Mouse (Mus musculus) cerebellum, adult 2 months (tissue): Measurements from ENCODE around the gene Jmy. TPM values are rescaled to one million over a fixed set of nuclear protein-coding genes. Genes with fewer than 3 reads are reported as not detected.

Source experiments
- DNase-seq, 2 experiments: peaks; one replicate each; pipeline ENCODE4 v3.0.0; 2021
- H3K27ac ChIP-seq: fragments of 200-500 bp; 2 replicates; pipeline ENCODE4 v1.5.1; 2012; ENCODE audit warnings: low read length, control low read depth, inconsistent platforms; ENCODE audit not compliant: insufficient read depth
- H3K27me3 ChIP-seq: fragments of 200-500 bp; 2 replicates; pipeline ENCODE4 v1.6.1; 2012; ENCODE audit warnings: inconsistent platforms, mild to moderate bottlenecking, low read length, moderate library complexity; ENCODE audit not compliant: control insufficient read depth, insufficient read depth
- H3K4me1 ChIP-seq: fragments of 200-500 bp; 2 replicates; pipeline ENCODE4 v1.6.1; 2011; ENCODE audit warnings: low read length; ENCODE audit not compliant: control insufficient read depth, insufficient read depth
- H3K4me3 ChIP-seq: fragments of 200-500 bp; replicated peaks from 2 replicates; pipeline ENCODE3; 2011; ENCODE audit warnings: mild to moderate bottlenecking, low read depth, low read length, control low read depth; ENCODE audit not compliant: insufficient read depth
- CTCF ChIP-seq: fragments of 200-500 bp; IDR thresholded peaks from 2 replicates; pipeline ENCODE4 v1.5.1; 2011; ENCODE audit warnings: low read depth, mild to moderate bottlenecking, control low read depth, low read length, moderate library complexity, borderline replicate concordance; ENCODE audit not compliant: insufficient read depth
- POLR2A ChIP-seq: fragments of 200-500 bp; IDR thresholded peaks from 2 replicates; pipeline ENCODE4 v1.6.1; 2011; ENCODE audit warnings: low read length, control low read depth, borderline replicate concordance; ENCODE audit not compliant: insufficient read depth
- WGBS: fragments of 180-500 bp; shearing (Covaris S2); methylation state at CpG from one replicate; pipeline ENCODE4 v1.1.7; 2018; 5-methylcytosine and 5-hydroxymethylcytosine counted together
- polyA plus RNA-seq: library from polyadenylated mRNA; depleted of rRNA; stranded (reverse); fragments of >200 nt; gene quantifications from 2 replicates; pipeline ENCODE4 v1.2.3, GENCODE M21; 2012; rRNA removed

Gene Jmy
- polyA plus RNA-seq, 1 experiment: 16.7 TPM

DNA sequence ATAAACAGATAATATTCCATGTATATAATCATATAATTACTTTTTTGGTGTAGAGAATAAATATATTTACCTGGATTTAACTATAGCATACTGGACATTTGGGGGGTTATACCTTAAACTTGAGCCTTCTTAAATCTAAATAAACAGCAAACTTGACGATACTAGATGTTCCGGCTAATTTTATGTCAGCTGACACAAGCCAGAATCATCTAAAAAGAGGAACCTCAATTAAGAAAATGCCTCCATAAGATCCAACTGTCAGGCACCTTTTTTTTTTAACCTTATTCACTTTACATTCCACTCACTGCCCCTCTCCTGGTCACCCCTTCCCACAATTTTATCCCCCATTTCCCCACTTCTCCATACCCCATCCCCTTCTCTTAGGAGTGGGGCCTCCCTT, 116.0 kb downstream of the Jmy start:
- no peak for DNase-seq
- no peak overlapping the region for H3K4me3 ChIP-seq
- no peak overlapping the region for H3K27ac ChIP-seq
- 97% methylated on average over 2 of the region's 2 CpGs for WGBS
- TF ChIP-seq POLR2A (no peak), CTCF (no peak)
- no peaks in the 10 kb centered on the region for H3K27me3 ChIP-seq
- no peaks in the 10 kb centered on the region for H3K4me1 ChIP-seq

DNA sequence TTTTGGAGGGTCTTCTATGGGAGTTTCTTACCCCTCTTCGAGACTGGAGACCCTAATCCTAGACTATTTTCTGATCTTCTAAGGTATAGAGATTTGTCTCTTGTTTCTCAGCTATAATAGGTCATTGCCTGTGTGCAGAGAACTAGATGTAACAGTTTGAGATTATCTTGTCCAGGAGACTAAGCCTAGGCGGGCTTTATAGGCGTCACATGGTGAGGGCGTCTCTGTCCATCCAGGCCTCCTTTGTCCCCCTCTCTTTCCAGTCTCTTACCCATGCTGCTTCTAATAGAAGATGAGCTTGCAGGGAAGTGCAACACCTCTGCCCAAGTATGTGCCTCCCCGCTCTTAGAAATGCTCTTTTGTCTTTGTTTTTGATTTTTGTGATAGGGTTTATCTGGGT, 116.5 kb downstream of the Jmy start:
- no peak for TF ChIP-seq POLR2A
- TF ChIP-seq CTCF: no peak
- Histone ChIP-seq H3K4me1 (no peaks in the 10 kb centered on the region), H3K27me3 (no peaks in the 10 kb centered on the region), H3K27ac (no peak overlapping the region), H3K4me3 (no peak overlapping the region)
- 95% methylated on average over 5 of the region's 5 CpGs for WGBS
- DNase-seq: no peak

DNA sequence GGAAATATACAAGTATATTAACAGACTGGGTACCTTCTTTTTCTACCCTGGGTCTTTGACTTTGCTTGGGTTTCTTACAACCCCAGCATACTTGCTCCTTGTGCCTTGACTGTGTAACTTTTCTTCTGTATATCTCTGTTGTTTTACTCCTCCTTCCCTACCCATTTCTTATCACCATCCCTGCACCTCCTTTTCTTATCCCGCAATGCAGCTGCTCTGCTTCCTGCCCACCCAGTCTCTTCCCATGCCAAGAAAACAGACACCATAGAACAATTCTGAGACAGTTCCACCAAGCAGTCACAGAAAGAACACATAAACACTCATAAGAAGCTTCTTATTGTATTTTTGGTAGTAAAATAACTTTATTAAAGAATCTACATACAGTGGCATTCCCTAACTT, 118.3 kb downstream of the Jmy start:
- 97% methylated on average over 1 of the region's 1 CpGs for WGBS
- no peaks in the 10 kb centered on the region for H3K4me1 ChIP-seq
- no peaks in the 10 kb centered on the region for H3K27me3 ChIP-seq
- TF ChIP-seq POLR2A: no peak
- TF ChIP-seq CTCF: no peak
- no peak overlapping the region for H3K27ac ChIP-seq
- DNase-seq: no peak
- no peak overlapping the region for H3K4me3 ChIP-seq

DNA sequence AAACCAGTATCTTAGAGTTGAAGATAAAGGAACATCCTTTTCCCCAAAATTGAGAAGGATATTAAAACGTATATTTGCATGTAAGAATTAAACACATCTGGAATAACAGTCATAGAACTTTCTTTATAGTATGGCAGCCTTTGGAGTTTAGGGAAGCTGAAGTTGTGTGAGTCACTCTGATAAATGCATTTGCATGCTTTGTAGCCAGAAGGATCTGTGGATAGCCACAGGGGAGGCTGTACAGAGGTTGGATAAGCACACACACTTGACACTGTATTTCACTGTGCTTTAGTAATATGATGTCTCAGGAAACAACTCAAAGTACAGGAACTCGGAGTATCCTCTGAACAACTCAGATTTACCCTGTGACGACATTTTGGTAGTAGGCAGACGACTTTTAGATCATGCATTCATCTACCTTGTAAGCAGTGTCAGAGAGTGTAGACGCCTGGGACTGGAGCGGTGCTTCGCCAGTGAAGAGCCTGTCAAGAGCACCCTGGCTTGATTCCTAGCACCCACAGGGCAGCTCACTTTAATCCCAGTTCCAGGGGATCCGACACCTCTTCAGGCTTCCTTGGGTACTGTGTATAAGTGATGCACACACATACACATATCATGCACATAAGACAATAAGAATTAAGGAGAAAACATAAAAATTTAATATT, 119.1 kb downstream of the Jmy start:
- Histone ChIP-seq H3K4me3 (no peak overlapping the region), H3K27ac (no peak overlapping the region), H3K27me3 (no peaks in the 10 kb centered on the region), H3K4me1 (no peaks in the 10 kb centered on the region)
- WGBS: 93% methylated on average over 8 of the region's 8 CpGs
- TF ChIP-seq POLR2A: no peak
- no peak for DNase-seq

Other genes starting within 250 kb of the Jmy start
- 15.7 and 15.8 TPM in 2 replicates for gene Homer1, start 200.2 kb downstream of the Jmy start, polyA plus RNA-seq
- 0.16 TPM in 1 of 2 replicates, not detected in the other for gene Bhmt, start 138.2 kb upstream of the Jmy start, polyA plus RNA-seq
- 0.22 and 0.39 TPM in 2 replicates for gene Bhmt2, start 174.5 kb upstream of the Jmy start, polyA plus RNA-seq
- gene Dmgdh, start 174.6 kb upstream of the Jmy start, polyA plus RNA-seq: 0.11 TPM in 2 replicates